Mouse (Mus musculus) left cerebral cortex, postnatal 4 days (tissue): Measurements from ENCODE around the gene Ppp2r3a. TPM values are rescaled to one million over a fixed set of nuclear protein-coding genes. Genes with fewer than 3 reads are reported as not detected.

Experiments
- DNase-seq: peaks from one replicate; pipeline ENCODE4 v3.0.0-alpha.2; 2022
- intact Hi-C: fragments of 180-260 bp; cut with DNase I; formaldehyde crosslinking; loops from one replicate; pipeline ENCODE4 v1.15.1; 2025
- total RNA-seq, 2 experiments: library from RNA; stranded (reverse); gene quantifications; 2 replicates each; pipeline ENCODE4 v1.2.3; 2021

The Ppp2r3a gene
- total RNA-seq, 2 experiments from 2014 or later: 49.8 to 52.4 TPM

GRCm38 (mm10) chr9:101180234-101180633, 71.4 kb downstream of the Ppp2r3a start:
- intact Hi-C loops: loop anchor here (10.0 kb wide), 2 partner anchors 125 to 1175 kb away; partner anchors contain the start of gene Ephb1
- DNase-seq: peak; percentile 39

- DNase-seq: no peak
- intact Hi-C loops: no loop called here
Measured at GRCm38 (mm10) chr9:101160627-101161026, 91.0 kb downstream of the Ppp2r3a start.

GRCm38 (mm10) chr9:101160092-101160491, 91.5 kb downstream of the Ppp2r3a start:
- intact Hi-C loops: no loop called here
- no peak for DNase-seq

GRCm38 (mm10) chr9:101159431-101159830, 92.2 kb downstream of the Ppp2r3a start:
- peak; percentile 2 for DNase-seq

GRCm38 (mm10) chr9:101152872-101153271, 98.7 kb downstream of the Ppp2r3a start:
- intact Hi-C loops: no loop called here

More at GRCm38 (mm10) chr9:101159431-101159830, 92.2 kb downstream of the Ppp2r3a start:
- intact Hi-C loops: loop anchor here (5.0 kb wide), 2 partner anchors 517 to 707 kb away; no protein-coding TSS in a partner anchor

GRCm38 (mm10) chr9:101143635-101144034, 108.0 kb downstream of the Ppp2r3a start:
- intact Hi-C loops: no loop called here
- DNase-seq: no peak

More at GRCm38 (mm10) chr9:101152872-101153271, 98.7 kb downstream of the Ppp2r3a start:
- DNase-seq: no peak

- DNase-seq: no peak
- intact Hi-C loops: no loop called here
Measured at GRCm38 (mm10) chr9:101114182-101114884, 137.3 kb downstream of the Ppp2r3a start.

GRCm38 (mm10) chr9:101113317-101113716, 138.3 kb downstream of the Ppp2r3a start:
- DNase-seq: no peak
- intact Hi-C loops: no loop called here

- no peak for DNase-seq
- intact Hi-C loops: no loop called here
Measured at GRCm38 (mm10) chr9:101110013-101110412, 141.6 kb downstream of the Ppp2r3a start.

GRCm38 (mm10) chr9:101107386-101107785, 144.2 kb downstream of the Ppp2r3a start:
- intact Hi-C loops: no loop called here
- DNase-seq: no peak

- intact Hi-C loops: no loop called here
Measured at GRCm38 (mm10) chr9:101105735-101106134, 145.9 kb downstream of the Ppp2r3a start.

GRCm38 (mm10) chr9:101104931-101105330, 146.7 kb downstream of the Ppp2r3a start:
- intact Hi-C loops: no loop called here
- no peak for DNase-seq

More at GRCm38 (mm10) chr9:101105735-101106134, 145.9 kb downstream of the Ppp2r3a start:
- DNase-seq: no peak

GRCm38 (mm10) chr9:101102288-101102687, 149.3 kb downstream of the Ppp2r3a start:
- DNase-seq: no peak
- intact Hi-C loops: no loop called here

GRCm38 (mm10) chr9:101101547-101101946, 150.0 kb downstream of the Ppp2r3a start:
- intact Hi-C loops: no loop called here
- DNase-seq: no peak

- no peak for DNase-seq
- intact Hi-C loops: no loop called here
Measured at GRCm38 (mm10) chr9:101100163-101100562, 151.4 kb downstream of the Ppp2r3a start.

- DNase-seq: no peak
- intact Hi-C loops: no loop called here
Measured at GRCm38 (mm10) chr9:101099445-101099844, 152.2 kb downstream of the Ppp2r3a start.

- intact Hi-C loops: no loop called here
- no peak for DNase-seq
Measured at GRCm38 (mm10) chr9:101097542-101097941, 154.1 kb downstream of the Ppp2r3a start.

- intact Hi-C loops: no loop called here
- DNase-seq: no peak
Measured at GRCm38 (mm10) chr9:101096461-101096860, 155.1 kb downstream of the Ppp2r3a start.

- intact Hi-C loops: no loop called here
Measured at GRCm38 (mm10) chr9:101095425-101095824, 156.2 kb downstream of the Ppp2r3a start.

GRCm38 (mm10) chr9:101083728-101084127, 167.9 kb downstream of the Ppp2r3a start:
- intact Hi-C loops: no loop called here
- DNase-seq: no peak

More at GRCm38 (mm10) chr9:101095425-101095824, 156.2 kb downstream of the Ppp2r3a start:
- no peak for DNase-seq

- intact Hi-C loops: no loop called here
Measured at GRCm38 (mm10) chr9:101080046-101080685, 171.4 kb downstream of the Ppp2r3a start.

GRCm38 (mm10) chr9:101078579-101078978, 173.0 kb downstream of the Ppp2r3a start:
- intact Hi-C loops: no loop called here

More at GRCm38 (mm10) chr9:101080046-101080685, 171.4 kb downstream of the Ppp2r3a start:
- no peak for DNase-seq

More at GRCm38 (mm10) chr9:101078579-101078978, 173.0 kb downstream of the Ppp2r3a start:
- no peak for DNase-seq
